Mouse (Mus musculus): ENCODE measurements around the gene Dhrs13.

Dhrs13 gene

DNA sequence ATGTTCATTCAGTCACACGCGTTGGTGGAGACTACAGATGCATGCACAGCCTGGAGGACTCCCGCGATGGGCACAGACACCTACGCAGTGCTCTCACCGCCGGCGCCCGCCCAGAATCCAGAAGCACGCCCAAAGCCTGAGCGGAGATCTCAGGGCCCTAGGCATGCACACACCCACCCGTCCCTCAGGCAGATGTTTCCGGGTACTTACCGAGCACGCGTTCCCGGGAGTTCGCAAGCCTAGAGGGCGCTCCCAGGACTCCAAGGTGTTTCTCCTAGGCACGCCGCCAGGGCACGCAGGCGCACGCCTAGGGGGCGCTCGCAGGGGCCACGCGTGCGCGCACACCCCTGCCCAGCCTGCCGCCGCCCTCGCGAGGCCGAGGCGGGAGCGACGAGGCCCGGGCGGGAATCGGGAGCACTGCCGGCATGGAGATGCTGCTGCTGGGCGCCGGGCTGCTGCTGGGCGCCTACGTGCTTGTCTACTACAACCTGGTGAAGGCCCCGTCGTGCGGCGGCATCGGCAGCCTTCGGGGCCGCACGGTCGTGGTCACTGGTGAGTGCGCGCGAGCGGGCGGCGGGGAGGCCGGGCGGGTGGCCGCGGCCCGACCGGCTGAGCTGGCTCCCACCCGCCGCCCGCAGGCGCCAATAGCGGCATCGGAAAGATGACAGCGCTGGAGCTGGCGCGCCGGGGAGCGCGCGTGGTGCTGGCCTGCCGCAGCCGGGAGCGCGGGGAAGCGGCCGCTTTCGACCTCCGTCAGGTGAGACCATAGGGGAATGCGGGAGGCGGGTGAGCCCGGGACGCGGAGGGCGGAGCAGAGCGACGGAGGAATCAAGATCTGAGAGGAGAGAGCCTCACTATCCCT, at the start of gene Dhrs13:
TSS of gene Dhrs13 (plus strand) at position 334 of the 862 bp plus-strand sequence.
- DNase-seq (ENCODE audit: low spot score): peak; percentile 93

- DNase-seq (ENCODE audit: low spot score): peak; percentile 100
These were observed 49.6 kb upstream of the Dhrs13 start, which contains the start of gene Phf12 for GRCm38 (mm10) chr11:77982441-77982905. Gene Phf12 (plus strand): TSS chr11:77982754.

DNA sequence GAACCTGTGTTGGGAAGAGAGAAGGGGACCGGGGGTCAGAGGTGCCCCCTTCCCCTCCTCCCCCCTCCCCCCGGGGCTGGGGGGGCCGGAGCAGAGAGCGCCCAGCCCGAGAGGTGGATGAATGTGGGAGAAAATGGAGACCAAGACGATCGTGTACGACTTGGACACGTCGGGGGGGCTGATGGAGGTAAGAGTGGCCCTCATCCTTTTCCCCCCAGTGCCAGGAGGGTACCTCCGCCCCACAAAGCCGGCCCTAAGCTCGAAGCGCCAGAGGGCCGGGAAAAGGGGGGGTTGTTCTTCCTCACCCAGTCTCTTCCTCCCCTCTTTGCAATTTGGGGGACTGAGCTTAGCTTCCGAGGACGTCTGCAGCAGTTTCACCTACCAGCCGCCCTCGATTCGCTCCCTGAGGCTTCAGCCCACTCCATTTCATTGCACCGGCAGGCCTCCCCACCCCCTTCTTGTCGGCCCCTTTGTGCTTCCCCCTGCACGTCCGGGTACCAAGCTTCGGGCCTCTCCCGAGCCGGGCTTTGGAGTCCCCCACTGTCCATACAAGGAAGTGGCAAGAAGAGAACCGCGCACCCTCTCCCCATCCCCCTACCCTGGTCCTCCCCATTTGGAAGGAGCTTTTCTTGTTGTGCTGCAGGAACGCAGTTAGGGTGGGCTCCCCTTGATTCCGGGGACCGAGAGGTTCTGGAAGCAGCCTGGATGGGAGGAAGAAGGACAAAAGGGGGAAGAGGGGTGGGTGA, 48.7 kb upstream of the Dhrs13 start:
- peak; percentile 46 for DNase-seq (ENCODE audit: low spot score)

GRCm38 (mm10) chr11:77983937-77984835, 47.9 kb upstream of the Dhrs13 start:
- peak; percentile 41 for DNase-seq (ENCODE audit: low spot score)

- peak; percentile 25 for DNase-seq (ENCODE audit: low spot score)
These were observed 47.2 kb upstream of the Dhrs13 start for GRCm38 (mm10) chr11:77984836-77985231.

GRCm38 (mm10) chr11:77985541-77986065, 46.5 kb upstream of the Dhrs13 start:
- no peak for DNase-seq (ENCODE audit: low spot score)

DNA sequence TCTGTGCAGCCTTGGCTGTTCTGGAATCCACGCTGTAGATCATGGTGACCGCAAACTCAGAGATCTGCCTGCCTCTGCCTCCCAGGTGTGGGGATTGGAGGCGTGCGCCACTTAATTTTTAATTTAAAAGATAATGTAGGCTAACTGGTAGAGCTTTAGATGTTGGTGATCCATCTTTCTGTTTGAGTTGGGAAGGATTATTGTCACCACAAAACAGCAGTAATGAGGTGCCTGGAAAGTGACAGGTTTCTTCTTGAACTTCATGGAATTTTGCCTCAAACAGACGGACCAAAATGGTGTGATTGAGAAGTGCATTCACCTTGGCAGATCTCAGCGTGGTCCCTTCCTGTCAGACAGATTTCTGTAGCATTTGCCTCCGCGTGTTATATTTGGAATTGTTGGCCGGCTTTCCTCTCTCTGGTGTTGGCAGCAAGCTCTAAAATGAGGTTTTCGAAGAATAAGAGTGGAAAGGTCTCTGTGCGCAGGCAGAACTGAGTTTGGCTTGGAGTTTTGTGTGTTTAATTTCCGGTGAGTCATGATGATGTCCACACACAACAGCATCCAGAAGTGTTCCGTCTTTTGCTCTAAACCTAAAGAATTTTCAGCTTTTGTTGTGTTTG, 42.9 kb upstream of the Dhrs13 start:
- DNase-seq (ENCODE audit: low spot score): no peak

DNA sequence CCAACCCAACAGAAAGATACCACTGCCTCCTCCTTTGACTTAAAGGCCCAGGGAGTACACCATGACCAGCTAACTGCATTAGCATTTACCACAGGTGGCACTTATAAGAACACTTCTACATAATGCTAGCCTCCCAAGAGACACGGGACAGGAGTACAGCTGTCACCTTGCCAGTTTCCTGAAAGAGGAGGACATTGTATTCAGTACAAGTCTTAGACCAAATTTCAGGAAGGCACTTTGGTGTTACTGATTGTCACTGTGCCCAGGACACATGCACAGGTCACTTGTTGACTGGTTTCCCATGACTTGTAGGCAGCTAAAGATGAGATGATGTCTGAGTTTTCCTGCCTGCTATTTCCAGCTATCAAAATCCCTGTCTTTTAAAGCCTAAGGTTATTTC, 36.5 kb upstream of the Dhrs13 start:
- no peak for DNase-seq (ENCODE audit: low spot score)

GRCm38 (mm10) chr11:78006446-78006845, 25.6 kb upstream of the Dhrs13 start:
- no peak for DNase-seq (ENCODE audit: low spot score)

DNA sequence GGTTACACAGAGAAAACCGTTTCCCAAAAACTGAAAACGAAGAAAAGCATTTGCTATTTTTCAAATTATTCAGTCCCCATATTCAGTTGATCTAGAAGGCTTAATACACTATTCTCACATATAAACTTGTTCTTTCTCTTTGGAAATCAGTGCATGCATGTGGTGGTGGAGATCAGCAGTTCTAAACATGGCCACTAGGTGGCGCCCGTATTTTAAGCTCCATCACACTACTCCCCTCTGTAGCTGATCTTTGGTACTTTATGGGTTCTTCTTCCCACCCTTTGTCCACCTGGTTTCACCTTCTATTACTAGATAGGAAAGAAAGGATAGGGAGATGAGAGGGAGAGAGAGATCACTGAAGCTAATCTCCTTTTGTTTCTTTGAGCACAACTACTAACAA, 12.4 kb upstream of the Dhrs13 start:
- peak; percentile 73 for DNase-seq (ENCODE audit: low spot score)

- DNase-seq (ENCODE audit: low spot score): no peak
These were observed 8.5 kb upstream of the Dhrs13 start for GRCm38 (mm10) chr11:78023607-78024006.

GRCm38 (mm10) chr11:78029240-78029639, 2.8 kb upstream of the Dhrs13 start:
- no peak for DNase-seq (ENCODE audit: low spot score)

DNA sequence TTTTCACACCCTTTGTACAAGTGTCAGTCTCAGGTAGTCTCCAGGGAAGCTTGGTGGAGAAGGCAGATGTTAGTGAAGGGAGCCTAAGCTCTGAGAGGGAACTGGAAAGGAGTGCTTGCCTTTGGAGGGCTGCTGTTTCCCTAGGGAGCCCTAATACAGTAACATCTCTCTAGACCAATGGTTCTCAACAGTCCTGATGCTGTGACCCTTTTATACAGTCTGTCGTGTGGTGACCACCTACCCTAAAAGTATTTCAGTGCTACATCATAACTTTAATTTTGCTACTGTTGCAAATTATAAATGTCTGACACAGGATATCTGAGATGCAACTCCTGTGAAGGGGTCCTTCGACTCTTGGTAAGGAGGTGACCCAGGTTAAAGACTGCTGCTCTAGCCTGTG, 1.5 kb upstream of the Dhrs13 start:
- DNase-seq (ENCODE audit: low spot score): no peak

- DNase-seq (ENCODE audit: low spot score): no peak
These were observed 691 bp upstream of the Dhrs13 start for GRCm38 (mm10) chr11:78031389-78031788.

- DNase-seq (ENCODE audit: low spot score): no peak
These were observed 722 bp downstream of the Dhrs13 start for GRCm38 (mm10) chr11:78032809-78033195.

DNA sequence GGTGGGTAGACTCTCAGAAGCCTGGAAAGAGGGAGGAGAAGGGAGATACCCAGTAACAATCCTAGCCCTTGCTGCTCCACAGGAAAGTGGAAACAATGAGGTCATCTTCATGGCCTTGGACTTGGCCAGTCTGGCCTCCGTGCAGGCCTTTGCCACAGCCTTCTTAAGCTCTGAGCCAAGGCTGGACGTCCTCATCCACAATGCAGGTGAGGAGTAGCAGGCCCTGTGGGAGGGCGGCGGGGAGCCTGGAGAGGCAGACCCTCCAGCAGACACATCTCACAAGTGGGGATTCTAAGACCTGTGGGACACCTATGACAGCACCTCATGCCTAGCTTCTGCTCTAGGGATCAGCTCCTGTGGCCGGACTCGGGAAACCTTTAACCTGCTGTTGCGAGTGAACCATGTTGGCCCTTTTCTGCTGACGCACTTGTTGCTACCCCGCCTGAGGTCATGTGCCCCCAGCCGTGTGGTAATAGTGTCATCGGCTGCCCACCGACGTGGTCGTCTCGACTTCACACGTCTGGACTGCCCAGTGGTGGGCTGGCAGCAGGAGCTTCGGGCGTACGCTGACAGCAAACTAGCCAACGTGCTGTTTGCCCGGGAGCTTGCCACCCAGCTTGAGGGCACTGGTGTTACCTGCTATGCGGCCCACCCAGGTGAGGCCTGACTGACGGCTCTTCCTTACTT, 2.0 kb downstream of the Dhrs13 start:
- DNase-seq (ENCODE audit: low spot score): no peak

DNA sequence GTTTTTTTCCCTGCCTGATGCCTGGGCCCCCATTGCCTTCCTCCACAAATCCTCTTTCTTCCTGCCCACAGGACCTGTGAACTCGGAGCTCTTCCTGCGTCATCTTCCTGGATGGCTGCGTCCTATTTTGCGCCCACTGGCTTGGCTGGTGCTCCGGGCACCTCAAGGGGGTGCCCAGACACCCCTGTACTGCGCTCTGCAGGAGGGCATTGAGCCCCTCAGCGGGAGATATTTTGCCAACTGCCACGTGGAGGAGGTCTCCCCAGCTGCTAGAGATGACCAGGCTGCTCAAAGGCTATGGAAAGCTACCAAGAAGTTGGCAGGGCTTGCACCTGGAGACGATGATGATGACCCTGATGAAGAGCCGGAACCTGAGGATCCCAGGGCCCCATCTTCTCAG, 4.7 kb downstream of the Dhrs13 start:
- DNase-seq (ENCODE audit: low spot score): no peak

DNA sequence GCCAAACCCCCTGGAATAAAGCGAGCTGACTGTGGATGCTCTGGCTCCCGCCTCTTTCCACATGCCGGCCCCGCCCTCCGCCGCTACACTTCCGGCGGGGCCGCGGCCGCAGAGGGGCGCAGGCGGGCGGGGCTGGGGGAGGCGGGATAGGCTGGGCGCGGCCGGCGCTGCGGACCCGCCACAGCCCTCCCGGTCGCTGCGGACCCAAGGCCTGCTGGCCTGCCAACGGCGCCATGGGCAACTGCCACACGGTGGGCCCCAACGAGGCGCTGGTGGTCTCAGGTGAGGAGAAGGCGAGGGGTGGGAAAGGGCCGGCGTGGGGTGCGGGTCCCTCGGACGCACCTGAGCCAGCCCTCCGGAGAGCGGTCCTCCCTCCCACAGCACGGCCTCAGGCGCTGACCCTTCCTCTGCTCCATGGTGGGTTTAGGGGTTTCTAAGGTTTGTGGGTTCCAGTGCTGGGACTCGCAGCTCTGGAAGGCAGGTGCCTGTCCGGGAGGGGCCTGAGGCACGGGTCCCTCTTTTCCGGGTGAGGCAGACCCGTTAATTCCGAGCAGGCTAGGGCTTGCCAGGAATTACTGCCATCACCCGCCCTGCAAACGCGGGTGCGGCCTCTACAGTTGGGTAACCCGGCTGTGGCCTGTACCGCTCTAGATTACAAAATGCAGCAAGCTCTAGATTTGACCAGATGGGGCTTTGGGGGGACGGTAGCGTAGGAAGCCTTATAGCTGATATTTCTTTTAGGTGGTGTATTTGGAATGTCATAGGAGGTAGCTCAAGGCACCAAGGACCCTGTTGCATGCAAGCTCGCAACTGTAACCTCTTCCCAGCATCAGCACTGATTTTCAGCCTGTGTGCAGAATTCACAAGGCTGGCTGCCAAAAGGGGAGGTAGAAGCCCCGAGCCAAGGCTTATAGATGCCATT, 6.0 kb downstream of the Dhrs13 start, which contains the start of gene Flot2:
TSS of gene Flot2 (plus strand) at position 101 of the 922 bp plus-strand sequence.
- DNase-seq (ENCODE audit: low spot score): peak; percentile 56

GRCm38 (mm10) chr11:78040878-78041277, 8.8 kb downstream of the Dhrs13 start:
- no peak for DNase-seq (ENCODE audit: low spot score)

All from lung, postnatal 25 days (tissue).